13 mouse cellular contexts compared by ENCODE assay signal in the genomic region with DNA sequence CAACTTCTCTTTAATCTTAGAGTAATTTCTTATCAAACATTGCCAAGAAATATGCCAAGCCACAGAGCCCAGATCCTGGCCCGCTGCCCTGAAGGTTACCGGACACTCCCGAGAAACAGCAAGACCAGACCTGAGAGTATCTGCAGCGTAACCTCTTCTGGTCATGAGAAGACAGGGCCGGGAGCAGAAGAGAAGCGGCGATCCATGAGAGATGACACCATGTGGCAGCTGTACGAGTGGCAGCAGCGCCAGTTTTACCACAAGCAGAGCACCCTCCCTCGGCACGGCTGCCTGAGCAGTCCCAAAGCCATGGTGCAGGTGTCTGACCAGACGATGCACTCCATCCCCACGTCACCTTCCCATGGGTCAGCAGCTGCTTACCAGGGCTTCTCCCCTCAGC.
DNase-seq lines count a peak whose midpoint lies in the region; ATAC-seq and TF ChIP-seq lines count a peak whose summit lies in the region.
"Had no signal": no experiment of that assay in that cellular context is flagged by ENCODE, and none has a peak within 500 bp of the region (broad histone marks: within the 10 kb centered on the region; RNA-seq: fewer than 3 reads in every experiment).

No protein-coding gene starts in this region.

- peak; percentile 57 for DNase-seq in gastrocnemius, adult 2 months
- DNase-seq in gastrocnemius, postnatal 4 days (ENCODE audit: low spot score in 2 of 2), result no peak
- DNase-seq in thymus, postnatal 4 days, result peak; percentile 32
- no peak for DNase-seq in thymus, postnatal 36 days
- no peak for DNase-seq in kidney, postnatal 14 days
- DNase-seq: heart, postnatal 36 days; kidney, postnatal 36 days; lung, embryonic 14.5 days; thymus, postnatal 25 days had no signal

- no peak overlapping the region for H3K4me2 ChIP-seq in intestine, postnatal 0 days (replicated peaks; ENCODE audit: low read depth)
- H3K4me2 ChIP-seq: lung, embryonic 14.5 days had no signal

- 0 out of 2 replicates have a peak, but pooled peaks cover 2% of the 10 kb centered on the region for H3K4me1 ChIP-seq in intestine, postnatal 0 days (replicated peaks; ENCODE audit: control insufficient read depth, insufficient read depth, low read length)

- WGBS in intestine, postnatal 0 days, result 89% methylated on average over 13 of the region's 13 CpGs

- peaks cover 20% of the 10 kb centered on the region; the same call in 1 of the 2 replicates for H3K36me3 ChIP-seq in intestine, postnatal 0 days (ENCODE audit: control insufficient read depth, insufficient read depth)

- H3K27ac ChIP-seq in gastrocnemius, adult 2 months, result 0 out of 2 replicates have a peak overlapping the region, but pooled peaks have one; percentile 28
- no peak overlapping the region for H3K27ac ChIP-seq in intestine, postnatal 0 days (ENCODE audit: low read depth, low read length)

- no peak overlapping the region for H3K9ac ChIP-seq in intestine, postnatal 0 days (ENCODE audit: low read depth, low read length)
- H3K9ac ChIP-seq: lung, embryonic 14.5 days had no signal

- peak; percentile 36; the same call in 1 of the 2 replicates for ATAC-seq in common myeloid progenitor, adult 5-6 weeks (replicated peaks; ENCODE audit: low read depth, poor library complexity, severe bottlenecking)
- no peak for ATAC-seq in erythroid progenitor cell, adult 5-6 weeks (replicated peaks; ENCODE audit: low FRiP score, poor library complexity, severe bottlenecking)
- ATAC-seq in intestine, postnatal 0 days, result no peak
- ATAC-seq: midbrain, embryonic 16.5 days had no signal

- H3K4me3 ChIP-seq in gastrocnemius, adult 2 months, result peak overlapping the region; percentile 36
- no peak overlapping the region for H3K4me3 ChIP-seq in intestine, postnatal 0 days (ENCODE audit: low read depth, low read length)

- intact Hi-C loops in gastrocnemius, adult 2 months (cut with DNase I), result no loop called here

- TF ChIP-seq CTCF in gastrocnemius, adult 2 months (IDR thresholded peaks at IDR 0.05), result peak; percentile 26; the same call in 1 of the 2 replicates
- no peak for TF ChIP-seq CTCF in intestine, postnatal 0 days (IDR thresholded peaks at IDR 0.05; ENCODE audit: low read depth)

- no peaks in the 10 kb centered on the region for H3K27me3 ChIP-seq in intestine, postnatal 0 days (replicated peaks; ENCODE audit: control insufficient read depth, insufficient read depth, low read length)

- no peaks in the 10 kb centered on the region for H3K9me3 ChIP-seq in intestine, postnatal 0 days (ENCODE audit: control insufficient read depth)

Comparison
In these comparisons a context has a peak if more than half of its experiments do, and no peak if none do; other contexts are left out.
1. DNase-seq: peak in gastrocnemius, adult 2 months (single experiment) and thymus, postnatal 4 days (single experiment); none in gastrocnemius, postnatal 4 days (0 of 2), thymus, postnatal 36 days (0 of 2) and kidney, postnatal 14 days (single experiment).